ENCODE assay signal across 7 mouse cellular contexts in genomic region chr11:97744718-97745330, GRCm38 (mm10). TPM values are rescaled to one million over a fixed set of nuclear protein-coding genes. Genes with fewer than 3 reads are reported as not detected.
DNase-seq lines count a peak whose midpoint lies in the region; ATAC-seq lines count a peak whose summit lies in the region.

No protein-coding gene starts in this region.

- H3K4me1 ChIP-seq in intestine, embryonic 15.5 days (replicated peaks): peaks cover 14% of the 10 kb centered on the region
- peaks cover 28% of the 10 kb centered on the region for H3K4me1 ChIP-seq in midbrain, embryonic 10.5 days

- no peaks in the 10 kb centered on the region for H3K27me3 ChIP-seq in intestine, embryonic 15.5 days (replicated peaks)
- H3K27me3 ChIP-seq in midbrain, embryonic 10.5 days (ENCODE audit: low read depth, poor library complexity, severe bottlenecking): no peaks in the 10 kb centered on the region

- ATAC-seq in intestine, embryonic 15.5 days: peak; percentile 97

- intact Hi-C loops in gastrocnemius, postnatal 36 days (cut with DNase I): loop anchor here (5.0 kb wide), 1 partner anchor 43 kb away; the partner anchor contains the start of genes Pcgf2 and Psmb3
- intact Hi-C loops in left cerebral cortex, postnatal 25 days (cut with DNase I): loop anchor here (2.0 kb wide), 1 partner anchor 46 kb away; no protein-coding TSS in a partner anchor

- peak; percentile 99 for DNase-seq in adrenal gland, adult 2 months
- peak; percentile 99 for DNase-seq in embryo, embryonic 11.5 days (ENCODE audit: low read depth, low spot score)
- DNase-seq in gastrocnemius, postnatal 36 days: peak; percentile 98 to 99
- DNase-seq in left cerebral cortex, postnatal 25 days (ENCODE audit: low spot score in 2 of 2): peak; percentile 97 to 99
- DNase-seq in midbrain, embryonic 10.5 days (ENCODE audit: low spot score): peak; percentile 99
- peak; percentile 97 for DNase-seq in right cerebral cortex, postnatal 4 days

- peak overlapping the region; percentile 83 for H3K4me3 ChIP-seq in intestine, embryonic 15.5 days (replicated peaks)
- peak overlapping the region; percentile 90 for H3K4me3 ChIP-seq in midbrain, embryonic 10.5 days

- peaks cover 13% of the 10 kb centered on the region for H3K36me3 ChIP-seq in intestine, embryonic 15.5 days
- H3K36me3 ChIP-seq in midbrain, embryonic 10.5 days: peaks cover 39% of the 10 kb centered on the region

- H3K9ac ChIP-seq in intestine, embryonic 15.5 days: peak overlapping the region; percentile 85

- no peaks in the 10 kb centered on the region for H3K9me3 ChIP-seq in intestine, embryonic 15.5 days
- no peaks in the 10 kb centered on the region for H3K9me3 ChIP-seq in midbrain, embryonic 10.5 days (replicated peaks)

- under 1% methylated on average over 44 of the region's 57 CpGs for WGBS in intestine, embryonic 15.5 days
- WGBS in midbrain, embryonic 10.5 days: under 1% methylated on average over 45 of the region's 57 CpGs

- H3K27ac ChIP-seq in intestine, embryonic 15.5 days: peak overlapping the region; percentile 95
- peak overlapping the region; percentile 98 for H3K27ac ChIP-seq in midbrain, embryonic 10.5 days (replicated peaks)

- H3K4me2 ChIP-seq in intestine, embryonic 15.5 days (replicated peaks): peak overlapping the region; percentile 80

RNA-seq across cellular contexts. Expression of gene Pip4k2b, which starts 0.3 kb away (rescaled TPM):
- 10 to 100 TPM; 26.9 to 27.2 TPM for total RNA-seq in adrenal gland, adult 2 months (2021)
- 12.8 and 14.7 TPM in 2 replicates for polyA plus RNA-seq in adrenal gland, adult 2 months (2012; rRNA removed)
- total RNA-seq in gastrocnemius, postnatal 36 days (2021): 10 to 100 TPM; 44.0 to 47.0 TPM
- 1.0 and 1.2 TPM in 2 replicates for polyA plus RNA-seq in intestine, embryonic 15.5 days (2015; fragmentation: Nextera tagmentation; extraction: Ambion mirVana)
- total RNA-seq in left cerebral cortex, postnatal 25 days (2021): 100 to 1,000 TPM; 111 to 118 TPM
- 1.4 and 1.5 TPM in 2 replicates for polyA plus RNA-seq in midbrain, embryonic 10.5 days (2016; fragmentation: Nextera tagmentation; extraction: Ambion mirVana)

RNA-seq across cellular contexts. Expression of gene Cwc25, which starts 21.5 kb away (rescaled TPM):
- total RNA-seq in adrenal gland, adult 2 months (2021): 10 to 100 TPM; 17.5 to 28.9 TPM
- polyA plus RNA-seq in adrenal gland, adult 2 months (2012; rRNA removed): 5.1 and 6.5 TPM in 2 replicates
- total RNA-seq in gastrocnemius, postnatal 36 days (2021): 1 to 10 TPM; 5.5 to 5.7 TPM
- polyA plus RNA-seq in intestine, embryonic 15.5 days (2015; fragmentation: Nextera tagmentation; extraction: Ambion mirVana): 13.3 and 13.4 TPM in 2 replicates
- total RNA-seq in left cerebral cortex, postnatal 25 days (2021): 10 to 100 TPM; 18.7 to 20.2 TPM
- 20.5 and 21.8 TPM in 2 replicates for polyA plus RNA-seq in midbrain, embryonic 10.5 days (2016; fragmentation: Nextera tagmentation; extraction: Ambion mirVana)

RNA-seq across cellular contexts. Expression of gene 1700001P01Rik, which starts 30.9 kb away (rescaled TPM):
- total RNA-seq in adrenal gland, adult 2 months (2021): under 1 TPM in 1 of 2 experiments, not detected in 1; 0.49 TPM
- not detected in 2 replicates for polyA plus RNA-seq in adrenal gland, adult 2 months (2012; rRNA removed)
- total RNA-seq in gastrocnemius, postnatal 36 days (2021): not detected
- polyA plus RNA-seq in intestine, embryonic 15.5 days (2015; fragmentation: Nextera tagmentation; extraction: Ambion mirVana): 0.24 TPM in 1 of 2 replicates, not detected in the other
- under 1 TPM; 0.62 to 0.78 TPM for total RNA-seq in left cerebral cortex, postnatal 25 days (2021)
- polyA plus RNA-seq in midbrain, embryonic 10.5 days (2016; fragmentation: Nextera tagmentation; extraction: Ambion mirVana): 0.20 and 0.46 TPM in 2 replicates

RNA-seq across cellular contexts. Expression of gene Rpl23, which starts 37.4 kb away (rescaled TPM):
- total RNA-seq in adrenal gland, adult 2 months (2021): 100 to 1,000 TPM; 700 to 846 TPM
- polyA plus RNA-seq in adrenal gland, adult 2 months (2012; rRNA removed): 13.7 and 14.2 TPM in 2 replicates
- 100 to 1,000 TPM; 349 to 430 TPM for total RNA-seq in gastrocnemius, postnatal 36 days (2021)
- 530 and 606 TPM in 2 replicates for polyA plus RNA-seq in intestine, embryonic 15.5 days (2015; fragmentation: Nextera tagmentation; extraction: Ambion mirVana)
- 100 to 1,000 TPM; 340 to 351 TPM for total RNA-seq in left cerebral cortex, postnatal 25 days (2021)
- 378 and 451 TPM in 2 replicates for polyA plus RNA-seq in midbrain, embryonic 10.5 days (2016; fragmentation: Nextera tagmentation; extraction: Ambion mirVana)

RNA-seq across cellular contexts. Expression of gene Psmb3, which starts 41.6 kb away (rescaled TPM):
- 100 to 1,000 TPM; 224 to 239 TPM for total RNA-seq in adrenal gland, adult 2 months (2021)
- 247 and 261 TPM in 2 replicates for polyA plus RNA-seq in adrenal gland, adult 2 months (2012; rRNA removed)
- 100 to 1,000 TPM; 124 to 129 TPM for total RNA-seq in gastrocnemius, postnatal 36 days (2021)
- polyA plus RNA-seq in intestine, embryonic 15.5 days (2015; fragmentation: Nextera tagmentation; extraction: Ambion mirVana): 426 and 480 TPM in 2 replicates
- total RNA-seq in left cerebral cortex, postnatal 25 days (2021): 100 to 1,000 TPM; 119 to 124 TPM
- 606 and 631 TPM in 2 replicates for polyA plus RNA-seq in midbrain, embryonic 10.5 days (2016; fragmentation: Nextera tagmentation; extraction: Ambion mirVana)

Comparison
In these comparisons a context has a peak if more than half of its experiments do, and no peak if none do; other contexts are left out.
1. Peak in every context shown above with its lines: DNase-seq, ATAC-seq, H3K4me3 ChIP-seq and H3K27ac ChIP-seq.